Mouse (Mus musculus): ENCODE data around the gene Lce1a1. TPM values are rescaled to one million over a fixed set of nuclear protein-coding genes. Genes with fewer than 3 reads are reported as not detected.

Lce1a1 gene
- total RNA-seq, 2 experiments from 2014 or later = not detected

Other genes with a start within 250 kb of the Lce1a1 start
- gene Sprr2i, start 240.3 kb downstream of the Lce1a1 start, total RNA-seq (2015) = not detected in 2 replicates
- gene Sprr2i, start 240.3 kb downstream of the Lce1a1 start, total RNA-seq (2017) = not detected in 2 replicates
- not detected in 2 replicates for gene Sprr2j-ps, start 230.2 kb downstream of the Lce1a1 start, total RNA-seq (2015)
- not detected in 2 replicates for gene Sprr2j-ps, start 230.2 kb downstream of the Lce1a1 start, total RNA-seq (2017)
- 7.0 and 7.4 TPM in 2 replicates for gene Gm9774, start 218.9 kb downstream of the Lce1a1 start, total RNA-seq (2015)
- gene Gm9774, start 218.9 kb downstream of the Lce1a1 start, total RNA-seq (2017) = 1.1 and 2.3 TPM in 2 replicates
- gene Sprr2k, start 215.7 kb downstream of the Lce1a1 start, total RNA-seq (2015) = not detected in 2 replicates
- not detected in 2 replicates for gene Sprr2k, start 215.7 kb downstream of the Lce1a1 start, total RNA-seq (2017)
- gene Sprr1b, start 209.5 kb downstream of the Lce1a1 start, total RNA-seq (2015) = not detected in 2 replicates
- not detected in 2 replicates for gene Sprr1b, start 209.5 kb downstream of the Lce1a1 start, total RNA-seq (2017)
- gene Sprr3, start 189.6 kb downstream of the Lce1a1 start, total RNA-seq (2015) = not detected in 2 replicates
- not detected in 2 replicates for gene Sprr3, start 189.6 kb downstream of the Lce1a1 start, total RNA-seq (2017)
- not detected in 2 replicates for gene Sprr1a, start 162.4 kb downstream of the Lce1a1 start, total RNA-seq (2015)
- not detected in 2 replicates for gene Sprr1a, start 162.4 kb downstream of the Lce1a1 start, total RNA-seq (2017)
- gene Sprr4, start 147.8 kb downstream of the Lce1a1 start, total RNA-seq (2015) = not detected in 2 replicates
- not detected in 2 replicates for gene Sprr4, start 147.8 kb downstream of the Lce1a1 start, total RNA-seq (2017)
- not detected in 2 replicates for gene 2310046K23Rik, start 113.8 kb downstream of the Lce1a1 start, total RNA-seq (2015)
- gene 2310046K23Rik, start 113.8 kb downstream of the Lce1a1 start, total RNA-seq (2017) = not detected in 2 replicates
- 0.18 TPM in 1 of 2 replicates, not detected in the other for gene Ivl, start 74.6 kb downstream of the Lce1a1 start, total RNA-seq (2015)
- gene Ivl, start 74.6 kb downstream of the Lce1a1 start, total RNA-seq (2017) = not detected in 2 replicates
- not detected in 2 replicates for gene Smcp, start 59.3 kb downstream of the Lce1a1 start, total RNA-seq (2015)
- gene Smcp, start 59.3 kb downstream of the Lce1a1 start, total RNA-seq (2017) = not detected in 2 replicates
- gene 2210017I01Rik, start 40.8 kb downstream of the Lce1a1 start, total RNA-seq (2015) = not detected in 2 replicates
- gene 2210017I01Rik, start 40.8 kb downstream of the Lce1a1 start, total RNA-seq (2017) = not detected in 2 replicates
- not detected in 2 replicates for gene Lce6a, start 26.6 kb downstream of the Lce1a1 start, total RNA-seq (2015)
- not detected in 2 replicates for gene Lce6a, start 26.6 kb downstream of the Lce1a1 start, total RNA-seq (2017)
- gene Lce1b, start 8.6 kb upstream of the Lce1a1 start, total RNA-seq (2015) = not detected in 2 replicates
- gene Lce1b, start 8.6 kb upstream of the Lce1a1 start, total RNA-seq (2017) = not detected in 2 replicates
- gene Lce1a2, start 22.0 kb upstream of the Lce1a1 start, total RNA-seq (2015) = not detected in 2 replicates
- not detected in 2 replicates for gene Lce1a2, start 22.0 kb upstream of the Lce1a1 start, total RNA-seq (2017)
- gene Lce1c, start 30.9 kb upstream of the Lce1a1 start, total RNA-seq (2015) = not detected in 2 replicates
- gene Lce1c, start 30.9 kb upstream of the Lce1a1 start, total RNA-seq (2017) = not detected in 2 replicates
- not detected in 2 replicates for gene Lce1d, start 38.9 kb upstream of the Lce1a1 start, total RNA-seq (2015)
- gene Lce1d, start 38.9 kb upstream of the Lce1a1 start, total RNA-seq (2017) = not detected in 2 replicates
- not detected in 2 replicates for gene Lce1e, start 60.8 kb upstream of the Lce1a1 start, total RNA-seq (2015)
- not detected in 2 replicates for gene Lce1e, start 60.8 kb upstream of the Lce1a1 start, total RNA-seq (2017)
- gene Lce1f, start 72.0 kb upstream of the Lce1a1 start, total RNA-seq (2015) = not detected in 2 replicates
- not detected in 2 replicates for gene Lce1f, start 72.0 kb upstream of the Lce1a1 start, total RNA-seq (2017)
- gene Gm38119, start 90.8 kb upstream of the Lce1a1 start, total RNA-seq (2015) = not detected in 2 replicates
- gene Gm38119, start 90.8 kb upstream of the Lce1a1 start, total RNA-seq (2017) = not detected in 2 replicates
- gene Lce1g, start 104.0 kb upstream of the Lce1a1 start, total RNA-seq (2015) = not detected in 2 replicates
- gene Lce1g, start 104.0 kb upstream of the Lce1a1 start, total RNA-seq (2017) = not detected in 2 replicates
- not detected in 2 replicates for gene Lce1h, start 116.8 kb upstream of the Lce1a1 start, total RNA-seq (2015)
- not detected in 2 replicates for gene Lce1h, start 116.8 kb upstream of the Lce1a1 start, total RNA-seq (2017)
- not detected in 2 replicates for gene Lce1i, start 130.6 kb upstream of the Lce1a1 start, total RNA-seq (2015)
- not detected in 2 replicates for gene Lce1i, start 130.6 kb upstream of the Lce1a1 start, total RNA-seq (2017)
- not detected in 2 replicates for gene Lce1j, start 142.2 kb upstream of the Lce1a1 start, total RNA-seq (2015)
- not detected in 2 replicates for gene Lce1j, start 142.2 kb upstream of the Lce1a1 start, total RNA-seq (2017)
- not detected in 2 replicates for gene Lce1k, start 159.6 kb upstream of the Lce1a1 start, total RNA-seq (2015)
- not detected in 2 replicates for gene Lce1k, start 159.6 kb upstream of the Lce1a1 start, total RNA-seq (2017)
- not detected in 2 replicates for gene Kprp, start 178.9 kb upstream of the Lce1a1 start, total RNA-seq (2015)
- not detected in 2 replicates for gene Kprp, start 178.9 kb upstream of the Lce1a1 start, total RNA-seq (2017)
- gene Lce1l, start 203.0 kb upstream of the Lce1a1 start, total RNA-seq (2015) = not detected in 2 replicates
- not detected in 2 replicates for gene Lce1l, start 203.0 kb upstream of the Lce1a1 start, total RNA-seq (2017)
- not detected in 2 replicates for gene 2310050C09Rik, start 221.9 kb upstream of the Lce1a1 start, total RNA-seq (2015)
- gene 2310050C09Rik, start 221.9 kb upstream of the Lce1a1 start, total RNA-seq (2017) = not detected in 2 replicates